Mouse (Mus musculus) frontal cortex, adult (tissue): ENCODE measurements around the gene Nme4.
"Not testable (repeated sequence)": the region's sequence is repeated elsewhere in the genome, so short reads cannot be mapped to it uniquely, and the experiment has no call there.

Experiments
- ATAC-seq: cut with Nextera tagmentation; 2 replicates; pipeline ENCODE4 v1.9.2; 2017; ENCODE audit warnings: mild to moderate bottlenecking, moderate library complexity, mixed read lengths; ENCODE audit not compliant: low TSS enrichment

Gene Nme4

GRCm38 (mm10) chr17:26095121-26095740, at the start of gene Nme4:
Gene Nme4 (minus strand): TSS chr17:26095602.
- peak; percentile 86 for ATAC-seq

DNA sequence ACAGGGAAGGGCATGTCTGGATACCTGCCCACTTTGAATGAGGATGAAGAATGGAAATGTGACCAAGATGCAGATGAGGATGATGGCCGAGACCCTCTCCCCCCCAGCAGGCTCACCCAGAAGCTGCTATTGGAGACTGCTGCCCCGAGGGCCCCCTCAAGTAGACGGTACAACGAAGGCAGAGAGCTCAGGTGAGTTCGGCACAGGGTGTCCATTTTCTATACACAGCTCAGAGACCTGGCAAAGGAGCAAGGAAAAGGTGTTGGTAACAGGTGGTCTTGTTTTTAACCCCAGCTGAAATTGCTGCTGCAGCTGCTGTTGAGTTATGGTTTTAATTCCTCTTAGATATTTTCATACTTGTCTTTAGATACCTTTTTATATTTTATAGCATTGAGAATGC, 48.0 kb upstream of the Nme4 start:
- ATAC-seq: no peak

GRCm38 (mm10) chr17:26142796-26143195, 47.4 kb upstream of the Nme4 start:
- ATAC-seq: no peak

DNA sequence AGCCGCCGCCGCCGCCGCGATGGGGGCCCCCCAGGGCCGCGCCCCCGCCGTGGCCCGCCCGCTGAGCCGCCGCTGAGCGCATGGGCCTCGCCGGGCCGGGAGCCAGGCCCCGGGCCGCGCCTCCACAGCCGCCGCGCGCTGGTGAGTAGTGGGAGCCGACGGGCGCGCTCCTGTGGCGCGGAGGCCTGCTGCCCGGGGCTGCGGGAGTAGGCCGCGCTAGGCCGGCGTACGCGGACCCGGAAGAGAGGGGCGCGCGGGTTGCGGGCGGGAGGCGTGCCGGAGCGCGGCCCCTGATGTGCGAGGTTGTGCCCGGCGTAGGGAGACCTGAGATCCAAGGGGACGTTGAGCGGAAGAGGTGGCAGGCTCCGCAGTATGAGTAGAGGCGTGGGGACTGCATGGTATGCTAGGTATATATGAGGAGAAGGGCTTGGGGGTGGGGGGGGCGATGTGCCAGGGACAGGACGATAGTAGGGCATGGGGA, 43.5 kb upstream of the Nme4 start:
- ATAC-seq: peak; percentile 32

GRCm38 (mm10) chr17:26138239-26138836, 42.9 kb upstream of the Nme4 start, which contains the start of gene Axin1:
Gene Axin1 (plus strand): TSS chr17:26138688.
- ATAC-seq: peak; percentile 93

DNA sequence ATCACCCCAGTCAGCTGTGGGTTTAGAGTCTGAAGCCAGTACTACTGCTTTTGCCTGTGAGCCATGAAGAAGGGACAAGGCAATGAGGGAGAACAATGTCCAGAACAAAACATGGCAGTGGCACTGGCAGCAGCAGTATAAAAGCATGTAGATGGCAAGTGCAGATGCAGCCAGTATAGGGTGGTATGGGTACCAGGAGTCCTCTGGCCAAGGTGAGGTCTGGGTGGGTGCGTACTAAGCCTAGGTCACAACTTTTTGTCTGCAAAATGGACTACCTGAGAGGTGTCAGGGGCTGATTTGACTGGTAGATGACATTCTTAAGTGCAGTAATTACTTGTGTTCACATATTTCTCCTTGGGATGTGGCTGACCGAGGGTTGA, 42.3 kb upstream of the Nme4 start:
- no peak for ATAC-seq

GRCm38 (mm10) chr17:26137106-26137750, 41.8 kb upstream of the Nme4 start:
- no peak for ATAC-seq

DNA sequence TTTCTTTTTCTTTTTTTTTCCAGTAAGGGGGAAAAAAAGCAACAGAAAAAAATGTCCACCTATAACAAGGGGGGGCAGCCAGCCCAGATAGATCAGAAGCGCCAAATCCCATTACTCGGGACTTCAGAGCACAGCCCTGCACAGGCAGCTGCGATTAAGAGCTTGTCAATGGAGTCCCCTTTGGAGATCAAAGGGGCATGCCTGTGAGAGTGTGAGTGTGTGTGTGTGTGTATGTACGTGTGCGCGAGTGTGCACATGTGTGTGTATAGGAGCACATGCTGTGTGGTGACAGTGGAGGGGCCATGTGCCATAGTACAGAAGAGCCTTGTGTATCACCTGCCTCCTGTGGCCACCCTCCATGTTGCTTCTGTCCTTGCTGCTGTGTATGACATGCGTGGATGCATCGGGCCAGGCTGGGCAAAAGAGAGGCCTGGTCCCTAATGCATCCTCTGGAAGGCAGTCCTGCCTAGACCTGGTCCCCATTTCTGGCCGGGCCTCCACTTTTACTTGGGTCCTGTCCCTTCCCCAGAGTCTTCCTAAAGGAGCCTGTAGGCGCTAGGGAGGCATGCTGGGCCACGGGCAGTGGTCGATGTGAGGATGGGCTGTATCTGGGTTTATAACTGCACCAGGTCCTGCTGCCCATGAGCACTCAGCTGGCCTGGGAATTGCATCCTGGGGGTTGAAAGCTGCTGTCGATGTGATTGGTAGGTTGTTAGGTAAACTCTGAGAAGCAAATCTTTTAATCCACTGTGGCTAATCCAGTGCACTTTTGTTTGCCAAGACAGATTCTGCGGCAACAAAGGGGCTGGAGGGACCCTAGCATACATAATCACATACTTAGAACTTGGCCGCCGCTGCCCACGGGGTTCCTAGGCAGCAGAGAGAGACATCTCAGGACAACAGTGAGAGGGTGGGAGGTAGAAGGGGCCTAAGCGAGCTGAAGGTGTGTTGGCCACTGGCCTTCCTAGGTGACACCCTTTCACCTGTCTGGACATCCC, 36.8 kb upstream of the Nme4 start:
- ATAC-seq: no peak

GRCm38 (mm10) chr17:26131062-26131732, 35.8 kb upstream of the Nme4 start:
- ATAC-seq: no peak

DNA sequence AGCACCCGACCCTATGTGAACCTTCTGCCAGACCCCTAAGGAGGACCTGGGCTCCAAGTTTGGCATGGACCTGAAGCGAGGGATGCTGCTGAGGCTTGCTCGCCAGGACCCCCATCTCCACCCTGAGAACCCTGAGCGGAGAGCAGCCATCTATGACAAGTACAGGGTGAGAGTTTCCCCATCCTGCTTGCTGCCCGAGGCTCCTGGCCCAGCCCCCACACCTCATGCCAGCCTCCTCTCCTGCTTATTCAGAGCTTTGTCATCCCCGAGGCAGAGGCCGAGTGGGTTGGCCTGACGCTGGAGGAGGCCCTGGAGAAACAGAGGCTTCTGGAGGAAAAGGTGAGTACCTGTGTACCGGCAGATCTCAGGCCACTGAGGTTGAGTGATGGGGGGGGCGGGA, 29.8 kb upstream of the Nme4 start:
- ATAC-seq: no peak

DNA sequence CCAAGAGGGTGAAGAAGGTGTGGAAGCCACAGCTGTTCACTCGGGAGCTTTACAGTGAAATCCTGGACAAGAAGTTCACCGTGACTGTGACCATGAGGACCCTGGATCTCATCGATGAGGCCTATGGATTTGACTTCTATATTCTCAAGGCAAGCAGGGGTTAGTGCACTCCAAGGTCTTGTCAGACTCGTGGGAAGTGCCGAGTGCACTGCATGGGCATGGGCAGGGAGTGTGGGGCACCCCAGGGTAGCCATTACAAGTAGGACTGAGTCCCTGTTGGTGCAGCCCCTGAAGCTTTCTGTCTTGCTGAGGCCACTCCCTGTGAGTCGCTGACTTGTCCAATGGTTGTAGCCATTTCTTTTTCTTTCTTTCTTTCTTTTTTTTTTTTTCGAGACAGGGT, 29.2 kb upstream of the Nme4 start:
- ATAC-seq: no peak

DNA sequence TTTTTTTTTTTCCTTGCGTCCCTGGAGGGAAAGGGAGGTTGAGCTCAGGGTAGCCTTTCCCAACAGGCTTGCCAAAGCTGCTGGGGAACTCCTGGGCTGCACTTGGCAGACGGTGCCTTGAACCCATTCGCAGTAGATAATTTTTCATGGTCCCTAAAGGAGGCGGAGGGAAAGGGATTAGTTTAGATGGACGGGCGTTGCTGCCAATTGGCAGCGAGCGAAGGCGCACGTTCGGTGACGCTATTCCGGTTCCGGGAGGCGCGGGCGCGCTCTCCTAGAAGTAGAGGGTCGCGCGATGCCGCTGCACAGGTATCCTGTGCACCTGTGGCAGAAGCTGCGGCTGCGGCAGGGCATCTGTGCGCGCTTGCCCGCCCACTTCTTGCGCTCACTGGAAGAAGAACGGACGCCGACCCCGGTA, 27.9 kb upstream of the Nme4 start, which contains the start of gene Mrpl28:
Gene Mrpl28 (plus strand): TSS at position 234 of the 418 bp plus-strand sequence.
- ATAC-seq: peak; percentile 89

DNA sequence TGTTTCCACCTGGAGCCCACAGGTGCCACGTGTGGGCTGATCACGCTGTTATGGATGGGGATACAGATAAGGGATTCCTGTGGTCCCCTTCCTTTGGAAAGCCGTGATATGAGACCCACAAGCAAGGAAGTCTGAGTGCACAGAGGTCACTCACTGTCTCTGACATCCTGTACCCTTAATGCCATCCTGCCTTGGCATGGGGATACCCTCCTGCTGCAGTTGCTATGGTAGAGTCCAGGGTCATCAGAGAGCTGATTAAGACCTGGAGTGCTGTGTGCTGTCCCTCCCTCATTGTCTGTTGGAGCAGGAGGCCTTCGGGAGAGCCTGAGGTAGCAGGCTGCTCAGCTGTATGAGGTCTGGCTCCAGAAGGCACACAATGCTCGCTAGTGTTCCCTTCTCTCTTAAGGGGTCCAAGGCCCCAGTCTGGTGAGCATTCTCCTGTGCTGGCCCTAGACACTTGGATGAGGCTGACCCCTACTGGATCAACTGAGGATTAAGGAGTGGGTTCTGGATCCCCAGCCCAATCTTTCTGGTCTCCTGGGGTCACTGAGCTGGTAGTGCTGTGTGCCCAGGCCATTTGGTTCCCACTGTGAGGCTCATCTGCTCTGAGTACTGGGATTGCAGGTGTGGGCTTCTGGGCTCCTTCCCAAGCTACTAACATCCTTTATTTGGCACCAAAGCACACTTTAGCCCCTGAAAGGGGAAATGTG, 27.2 kb upstream of the Nme4 start:
- ATAC-seq: no peak

DNA sequence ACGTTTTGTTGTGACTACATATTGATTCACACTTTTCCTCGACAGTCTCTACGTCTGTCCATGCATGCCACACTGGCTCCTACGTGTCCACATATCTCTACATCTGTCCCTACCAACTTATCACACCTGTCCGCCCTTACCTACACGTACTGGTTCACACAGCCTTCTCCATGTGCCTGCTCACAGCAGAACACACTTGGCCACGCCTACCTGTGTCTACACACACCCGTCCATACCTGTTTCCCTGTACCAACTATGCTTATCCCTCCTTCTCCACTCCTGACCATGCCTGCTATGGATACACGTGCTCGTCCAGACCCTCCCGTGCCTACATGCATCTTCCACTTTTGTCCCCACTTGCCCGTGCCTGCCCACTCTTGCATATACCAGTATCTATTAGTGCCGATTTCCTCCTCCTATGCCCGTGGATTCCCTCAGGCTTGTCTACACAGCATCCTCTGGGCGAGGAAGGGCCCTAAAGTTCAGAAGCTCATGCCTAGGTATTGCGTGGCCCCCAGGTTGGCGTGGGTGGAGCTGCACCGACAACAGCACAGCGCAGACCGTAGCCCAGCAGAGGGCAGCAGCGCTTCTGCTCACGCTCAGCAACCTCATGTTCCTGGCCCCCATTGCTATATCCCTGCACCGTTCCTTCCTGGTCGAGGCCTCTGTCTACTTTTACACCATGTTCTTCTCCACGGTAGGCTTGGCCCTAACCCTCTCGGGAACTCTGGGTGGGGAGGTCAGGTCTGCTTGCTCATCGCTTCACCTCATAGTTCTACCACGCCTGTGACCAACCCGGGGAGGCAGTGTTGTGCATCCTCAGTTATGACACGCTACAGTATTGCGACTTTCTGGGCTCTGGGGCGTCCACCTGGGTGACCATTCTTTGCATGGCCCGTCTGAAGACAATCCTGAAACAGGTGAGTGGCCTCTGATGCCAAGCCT, 24.6 kb upstream of the Nme4 start:
- ATAC-seq: peak; percentile 67

DNA sequence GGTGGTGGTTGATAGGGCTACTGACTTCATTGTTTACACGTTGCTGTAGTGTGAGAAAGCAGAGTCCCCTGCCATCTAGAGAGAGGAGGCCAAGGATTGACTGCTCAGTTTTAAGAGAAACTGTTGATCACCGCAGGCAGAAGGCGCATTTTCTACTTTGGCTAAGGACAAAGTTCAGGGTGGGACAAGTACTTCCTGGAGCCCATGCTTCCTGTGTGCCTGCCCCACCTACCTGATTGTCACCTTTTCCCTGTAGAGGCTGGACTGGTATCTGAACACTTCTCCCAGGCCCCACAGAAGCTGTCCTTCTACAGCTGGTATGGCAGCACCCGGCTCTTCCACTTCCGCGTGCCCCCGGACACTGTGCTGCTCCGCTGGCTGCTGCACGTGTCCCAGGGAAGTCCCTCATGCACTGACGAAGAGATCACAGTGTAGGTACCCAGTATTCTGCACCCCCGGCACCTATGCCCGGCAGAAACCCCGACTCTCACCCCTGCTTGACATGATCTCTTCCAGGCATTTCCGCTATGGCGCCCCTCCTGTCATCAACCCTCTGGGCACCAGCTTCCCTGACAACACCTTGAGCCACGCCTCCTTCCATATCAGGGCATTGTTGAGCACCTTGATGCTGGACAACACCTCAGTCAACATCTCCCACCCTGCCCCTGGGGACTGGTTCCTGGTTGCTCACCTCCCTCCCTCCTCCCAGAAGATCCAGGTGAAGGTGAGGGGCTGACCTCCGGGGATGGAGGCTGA, 21.3 kb upstream of the Nme4 start:
- ATAC-seq: no peak

DNA sequence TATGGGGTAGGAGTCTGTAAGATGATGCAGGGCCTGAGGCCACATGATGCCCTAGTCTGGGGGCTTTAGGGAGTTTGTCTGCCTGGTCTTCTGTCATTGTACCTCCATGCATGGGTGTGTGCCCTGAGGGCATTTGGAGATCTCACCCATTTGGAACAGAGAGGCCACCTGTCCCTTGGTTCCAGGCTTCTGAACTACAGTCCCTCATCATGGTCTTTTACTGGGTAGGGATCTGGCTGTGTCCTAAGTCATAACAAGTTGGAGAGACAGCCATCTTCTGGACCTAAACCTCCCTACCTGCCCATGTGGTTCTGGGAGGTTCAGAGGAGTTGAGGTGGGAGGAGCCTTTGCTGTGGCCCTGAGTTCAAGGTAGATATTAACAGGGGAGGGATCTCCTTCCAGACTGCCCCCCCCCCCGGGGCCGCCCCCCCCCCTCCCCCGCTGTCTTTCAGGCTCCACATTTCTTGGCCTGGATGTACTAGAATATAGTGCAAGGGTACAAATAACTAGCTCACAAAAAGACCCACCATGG, 20.6 kb upstream of the Nme4 start:
- ATAC-seq: no peak

DNA sequence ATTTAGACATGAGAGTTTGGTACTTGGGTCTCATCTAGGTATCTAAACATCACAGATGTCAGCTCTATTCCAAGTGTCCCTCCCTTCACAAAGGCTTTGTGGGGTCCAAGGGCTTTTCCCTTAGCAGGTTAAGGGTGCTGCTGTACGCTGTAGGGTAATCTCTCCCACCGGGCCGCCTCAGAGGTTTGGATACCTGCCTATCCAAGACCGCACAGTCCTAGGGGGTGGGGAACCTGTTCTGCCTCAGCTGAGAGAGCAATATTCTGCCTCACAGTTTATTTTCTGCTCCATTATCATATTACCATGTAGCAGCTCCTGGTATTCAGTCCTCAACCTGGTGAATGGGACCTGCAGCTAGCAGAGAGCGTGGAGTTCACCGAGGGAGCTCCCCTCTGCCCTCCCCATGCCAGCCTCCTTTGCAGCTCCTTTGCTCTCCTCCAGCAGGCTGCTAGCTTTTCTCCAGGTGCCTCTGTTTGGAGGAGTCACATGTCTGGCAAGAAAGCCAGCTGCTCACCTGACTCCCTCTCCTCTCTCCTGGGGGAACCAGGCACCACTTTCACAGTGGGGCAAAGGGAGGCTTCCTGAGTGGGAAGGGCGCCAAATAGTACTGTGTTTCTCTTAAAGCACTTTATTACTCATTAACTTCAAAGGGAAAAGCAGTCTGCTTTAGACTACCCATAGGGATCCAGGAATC, 19.9 kb upstream of the Nme4 start:
- no peak for ATAC-seq

GRCm38 (mm10) chr17:26114461-26114860, 19.1 kb upstream of the Nme4 start:
- ATAC-seq: not testable (repeated sequence)
